Mouse (Mus musculus): Measurements from ENCODE around the gene Hectd4.
"Not testable (repeated sequence)": the region's sequence is repeated elsewhere in the genome, so short reads cannot be mapped to it uniquely, and the experiment has no call there.

DNA sequence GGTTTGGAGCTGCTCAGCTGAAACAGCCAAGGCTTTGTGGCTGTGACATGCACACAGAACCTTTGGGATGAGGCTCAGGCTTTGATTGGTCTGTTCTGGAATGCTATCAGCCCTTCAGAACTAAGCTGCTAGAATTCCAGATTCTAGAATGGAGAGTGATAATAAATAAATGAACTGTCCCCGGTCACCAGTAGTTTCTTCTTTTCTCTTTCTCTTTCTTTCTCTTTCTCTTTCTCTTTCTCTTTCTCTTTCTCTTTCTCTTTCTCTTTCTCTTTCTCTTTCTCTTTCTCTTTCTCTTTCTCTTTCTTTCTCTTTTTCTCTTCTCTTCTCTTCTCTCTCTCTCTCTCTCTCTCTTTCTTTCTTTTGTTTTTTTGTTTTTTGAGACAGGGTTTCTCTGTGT, 7.3 kb downstream of the Hectd4 start:
- not testable (repeated sequence) for TF ChIP-seq POLR2A (IDR thresholded peaks at IDR 0.05; ENCODE audit: insufficient read depth, low read depth, low read length); CTCF (IDR thresholded peaks at IDR 0.05); EP300 (IDR thresholded peaks at IDR 0.05; ENCODE audit: insufficient read depth, low read depth, low read length)

All from heart, adult 2 months (tissue).